Mouse (Mus musculus): Measurements from ENCODE around the gene Adrm1. TPM values are rescaled to one million over a fixed set of nuclear protein-coding genes. Genes with fewer than 3 reads are reported as not detected.

Adrm1 gene
- total and polyA plus RNA-seq, 3 experiments = 287 to 312 TPM; not detected in 1

DNA sequence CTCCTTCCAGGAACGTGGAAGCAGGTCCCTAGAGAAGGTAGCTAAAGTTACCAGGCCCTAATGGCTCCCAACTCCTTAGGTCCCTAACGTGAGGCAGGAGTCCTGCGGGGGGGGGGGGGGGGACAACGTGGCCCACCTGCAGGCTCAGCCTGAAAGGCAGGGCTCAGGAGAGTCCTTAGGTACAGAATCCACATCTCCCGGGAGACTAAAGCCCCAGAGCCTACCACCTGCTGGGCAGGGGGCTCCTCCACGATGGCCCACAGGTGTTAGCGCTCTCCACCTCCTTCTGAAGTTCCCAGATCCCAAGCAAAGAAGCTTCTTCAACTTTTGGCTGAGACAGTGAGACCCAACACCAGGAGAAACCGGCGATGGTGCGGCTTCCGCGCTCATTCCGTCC lies 53.4 kb downstream of the Adrm1 start:
- peak overlapping the region; percentile 71 to 87 for H3K4me3 ChIP-seq (ENCODE audit: control insufficient read depth in 1 of 2, insufficient read depth in 1 of 2, low read depth in 2 of 2, low read length in 2 of 2)
- H3K79me2 ChIP-seq (ENCODE audit: control insufficient read depth, insufficient read depth, low read length, poor library complexity) = peaks cover 1% of the 10 kb centered on the region; the same call in 1 of the 2 replicates
- peaks cover 0 to 21% of the 10 kb centered on the region in 2 experiments; a peak in 1 of 4 replicates for H3K4me1 ChIP-seq (ENCODE audit: control insufficient read depth in 1 of 2, insufficient read depth in 2 of 2, low read length in 2 of 2)
- H3K27ac ChIP-seq (ENCODE audit: control insufficient read depth, low read depth, low read length) = no peak overlapping the region
- TF ChIP-seq ZC3H11A (IDR thresholded peaks at IDR 0.05; ENCODE audit: low read depth, low read length) = no peak
- no peaks in the 10 kb centered on the region for H3K27me3 ChIP-seq (ENCODE audit: control insufficient read depth in 1 of 2, insufficient read depth in 2 of 2, low read length in 2 of 2)
- H3K9ac ChIP-seq (ENCODE audit: control insufficient read depth, low read depth, low read length, poor library complexity, severe bottlenecking) = peak overlapping the region; percentile 66
- no peaks in the 10 kb centered on the region for H3K9me3 ChIP-seq (replicated peaks; ENCODE audit: insufficient read depth, low read length)
- no peaks in the 10 kb centered on the region; a peak in 1 of 4 replicates for H3K36me3 ChIP-seq (ENCODE audit: control insufficient read depth in 1 of 2, insufficient read depth in 2 of 2, low read length in 2 of 2)
- no peak for DNase-seq (ENCODE audit: low read depth, low spot score)

DNA sequence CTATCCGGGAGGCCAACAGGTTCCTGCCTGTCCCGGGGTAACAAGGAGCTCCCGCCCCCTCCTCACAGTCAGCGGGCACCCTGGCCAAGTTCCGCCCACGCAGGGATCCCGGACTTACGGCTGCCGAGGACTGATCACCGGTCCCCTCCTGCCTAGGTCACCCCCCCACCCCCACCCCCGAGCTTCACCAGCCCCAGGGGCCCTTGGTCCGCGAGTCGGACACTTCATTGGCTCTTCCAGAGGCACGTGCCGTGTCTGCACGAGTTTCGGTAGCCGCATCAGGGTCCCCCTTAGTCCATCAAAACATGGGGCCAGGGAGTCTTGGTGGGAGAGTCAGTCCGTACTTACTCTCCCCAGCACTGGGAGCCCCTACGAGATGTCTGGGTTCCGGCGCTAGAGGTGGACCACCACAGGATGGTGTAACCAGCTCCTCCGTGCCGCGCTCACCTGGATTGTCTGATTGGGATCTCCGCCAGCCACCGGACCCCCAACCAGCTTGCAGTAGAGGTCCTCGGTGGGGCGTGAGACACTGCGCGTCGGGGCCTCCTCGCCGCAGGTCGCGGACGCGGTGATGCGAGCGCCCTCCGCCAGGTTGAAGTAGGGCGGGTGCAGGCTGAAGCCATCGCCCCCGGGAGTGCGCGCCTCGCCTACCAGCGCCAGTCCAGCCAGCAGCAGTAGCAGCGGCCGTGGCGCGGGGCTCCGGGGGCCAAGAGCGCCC lies 53.9 kb downstream of the Adrm1 start:
- Histone ChIP-seq H3K9me3 (replicated peaks; ENCODE audit: insufficient read depth, low read length) (no peaks in the 10 kb centered on the region), H3K4me1 (ENCODE audit: control insufficient read depth in 1 of 2, insufficient read depth in 2 of 2, low read length in 2 of 2) (peaks cover 0 to 21% of the 10 kb centered on the region in 2 experiments; a peak in 1 of 4 replicates), H3K9ac (ENCODE audit: control insufficient read depth, low read depth, low read length, poor library complexity, severe bottlenecking) (peak overlapping the region; percentile 66), H3K27me3 (ENCODE audit: control insufficient read depth in 1 of 2, insufficient read depth in 2 of 2, low read length in 2 of 2) (no peaks in the 10 kb centered on the region), H3K4me3 (ENCODE audit: control insufficient read depth in 1 of 2, insufficient read depth in 1 of 2, low read depth in 2 of 2, low read length in 2 of 2) (peak overlapping the region; percentile 71 to 87), H3K79me2 (ENCODE audit: control insufficient read depth, insufficient read depth, low read length, poor library complexity) (peaks cover 1% of the 10 kb centered on the region; the same call in 1 of the 2 replicates), H3K36me3 (ENCODE audit: control insufficient read depth in 1 of 2, insufficient read depth in 2 of 2, low read length in 2 of 2) (no peaks in the 10 kb centered on the region; a peak in 1 of 4 replicates), H3K27ac (ENCODE audit: control insufficient read depth, low read depth, low read length) (no peak overlapping the region)
- TF ChIP-seq MXI1 (IDR thresholded peaks at IDR 0.05; ENCODE audit: low read depth, low read length) (peak; percentile 44; the same call in 1 of the 2 replicates), USF1 (IDR thresholded peaks at IDR 0.05; ENCODE audit: low read depth, low read length) (peak; percentile 73), BHLHE40 (IDR thresholded peaks at IDR 0.05; ENCODE audit: borderline replicate concordance, low read depth, low read length) (peak; percentile 52; the same call in 1 of the 2 replicates), POLR2A (IDR thresholded peaks at IDR 0.05; ENCODE audit: control insufficient read depth in 1 of 2, insufficient read depth in 1 of 2, low read depth in 1 of 2, low read length in 2 of 2, poor library complexity in 1 of 2) (no peak)
- DNase-seq (ENCODE audit: low read depth, low spot score) = peak; percentile 50

Other genes starting within 250 kb of the Adrm1 start
- 6.3 and 9.9 TPM in 2 replicates for gene Taf4, start 194.8 kb upstream of the Adrm1 start, total RNA-seq (2012; rRNA removed)
- gene Taf4, start 194.8 kb upstream of the Adrm1 start, polyA plus RNA-seq (2012; ENCODE audit: insufficient read depth in 1 of 2, insufficient read length in 2 of 2, low read depth in 1 of 2, low replicate concordance in 2 of 2, missing spikeins in 1 of 2) = 10 to 100 TPM in 1 of 2 experiments, not detected in 1; 21.8 TPM
- 33.9 and 34.2 TPM in 2 replicates for gene Lsm14b, start 146.5 kb upstream of the Adrm1 start, total RNA-seq (2012; rRNA removed)
- gene Lsm14b, start 146.5 kb upstream of the Adrm1 start, polyA plus RNA-seq (2012; ENCODE audit: insufficient read depth in 1 of 2, insufficient read length in 2 of 2, low read depth in 1 of 2, low replicate concordance in 2 of 2, missing spikeins in 1 of 2) = 10 to 100 TPM in 1 of 2 experiments, not detected in 1; 44.4 TPM
- 515 and 606 TPM in 2 replicates for gene Psma7, start 129.1 kb upstream of the Adrm1 start, total RNA-seq (2012; rRNA removed)
- gene Psma7, start 129.1 kb upstream of the Adrm1 start, polyA plus RNA-seq (2012; ENCODE audit: insufficient read depth in 1 of 2, insufficient read length in 2 of 2, low read depth in 1 of 2, low replicate concordance in 2 of 2, missing spikeins in 1 of 2) = 100 to 1,000 TPM; 394 to 458 TPM
- 2.8 and 3.1 TPM in 2 replicates for gene Ss18l1, start 129.0 kb upstream of the Adrm1 start, total RNA-seq (2012; rRNA removed)
- 1 to 10 TPM in 1 of 2 experiments, not detected in 1; 4.3 TPM for gene Ss18l1, start 129.0 kb upstream of the Adrm1 start, polyA plus RNA-seq (2012; ENCODE audit: insufficient read depth in 1 of 2, insufficient read length in 2 of 2, low read depth in 1 of 2, low replicate concordance in 2 of 2, missing spikeins in 1 of 2)
- 35.2 and 41.2 TPM in 2 replicates for gene Mtg2, start 100.9 kb upstream of the Adrm1 start, total RNA-seq (2012; rRNA removed)
- gene Mtg2, start 100.9 kb upstream of the Adrm1 start, polyA plus RNA-seq (2012; ENCODE audit: insufficient read depth in 1 of 2, insufficient read length in 2 of 2, low read depth in 1 of 2, low replicate concordance in 2 of 2, missing spikeins in 1 of 2) = 10 to 100 TPM in 1 of 2 experiments, not detected in 1; 30.9 TPM
- not detected in 2 replicates for gene Hrh3, start 67.0 kb upstream of the Adrm1 start, total RNA-seq (2012; rRNA removed)
- gene Hrh3, start 67.0 kb upstream of the Adrm1 start, polyA plus RNA-seq (2012; ENCODE audit: insufficient read depth in 1 of 2, insufficient read length in 2 of 2, low read depth in 1 of 2, low replicate concordance in 2 of 2, missing spikeins in 1 of 2) = not detected
- 13.3 and 18.9 TPM in 2 replicates for gene Osbpl2, start 52.2 kb upstream of the Adrm1 start, total RNA-seq (2012; rRNA removed)
- 10 to 100 TPM in 1 of 2 experiments, not detected in 1; 25.5 TPM for gene Osbpl2, start 52.2 kb upstream of the Adrm1 start, polyA plus RNA-seq (2012; ENCODE audit: insufficient read depth in 1 of 2, insufficient read length in 2 of 2, low read depth in 1 of 2, low replicate concordance in 2 of 2, missing spikeins in 1 of 2)
- gene Lama5, start 54.4 kb downstream of the Adrm1 start, total RNA-seq (2012; rRNA removed) = 4.5 and 6.1 TPM in 2 replicates
- gene Lama5, start 54.4 kb downstream of the Adrm1 start, polyA plus RNA-seq (2012; ENCODE audit: insufficient read depth in 1 of 2, insufficient read length in 2 of 2, low read depth in 1 of 2, low replicate concordance in 2 of 2, missing spikeins in 1 of 2) = 10 to 100 TPM in 1 of 2 experiments, not detected in 1; 14.6 TPM
- 4,335 and 4,916 TPM in 2 replicates for gene Rps21, start 85.9 kb downstream of the Adrm1 start, total RNA-seq (2012; rRNA removed)
- 1,000 to 10,000 TPM in 1 of 2 experiments, 100 to 1,000 TPM in 1; 995 to 1,182 TPM for gene Rps21, start 85.9 kb downstream of the Adrm1 start, polyA plus RNA-seq (2012; ENCODE audit: insufficient read depth in 1 of 2, insufficient read length in 2 of 2, low read depth in 1 of 2, low replicate concordance in 2 of 2, missing spikeins in 1 of 2)
- gene Cables2, start 102.0 kb downstream of the Adrm1 start, total RNA-seq (2012; rRNA removed) = 9.3 and 10.7 TPM in 2 replicates
- gene Cables2, start 102.0 kb downstream of the Adrm1 start, polyA plus RNA-seq (2012; ENCODE audit: insufficient read depth in 1 of 2, insufficient read length in 2 of 2, low read depth in 1 of 2, low replicate concordance in 2 of 2, missing spikeins in 1 of 2) = 10 to 100 TPM in 1 of 2 experiments, not detected in 1; 16.7 TPM
- not detected in 2 replicates for gene Rbbp8nl, start 118.4 kb downstream of the Adrm1 start, total RNA-seq (2012; rRNA removed)
- gene Rbbp8nl, start 118.4 kb downstream of the Adrm1 start, polyA plus RNA-seq (2012; ENCODE audit: insufficient read depth in 1 of 2, insufficient read length in 2 of 2, low read depth in 1 of 2, low replicate concordance in 2 of 2, missing spikeins in 1 of 2) = not detected
- gene Gata5, start 163.2 kb downstream of the Adrm1 start, total RNA-seq (2012; rRNA removed) = not detected in 2 replicates
- not detected for gene Gata5, start 163.2 kb downstream of the Adrm1 start, polyA plus RNA-seq (2012; ENCODE audit: insufficient read depth in 1 of 2, insufficient read length in 2 of 2, low read depth in 1 of 2, low replicate concordance in 2 of 2, missing spikeins in 1 of 2)

Measured in MEL (cell line).